Mouse (Mus musculus) monocyte, adult 2 months (primary cell): ENCODE data around the gene Gm4981.
A peak's percentile ranks its signal among the peaks of the same experiment; 100 is the strongest.
"Not testable (repeated sequence)": the region's sequence is repeated elsewhere in the genome, so short reads cannot be mapped to it uniquely, and the experiment has no call there.

Source experiments
- DNase-seq, 2 experiments: peaks; one replicate each; pipeline ENCODE4 v3.0.0; 2022; ENCODE audit warnings: low spot score in 2 of 2, low read depth in 1 of 2

Gm4981 gene

DNA sequence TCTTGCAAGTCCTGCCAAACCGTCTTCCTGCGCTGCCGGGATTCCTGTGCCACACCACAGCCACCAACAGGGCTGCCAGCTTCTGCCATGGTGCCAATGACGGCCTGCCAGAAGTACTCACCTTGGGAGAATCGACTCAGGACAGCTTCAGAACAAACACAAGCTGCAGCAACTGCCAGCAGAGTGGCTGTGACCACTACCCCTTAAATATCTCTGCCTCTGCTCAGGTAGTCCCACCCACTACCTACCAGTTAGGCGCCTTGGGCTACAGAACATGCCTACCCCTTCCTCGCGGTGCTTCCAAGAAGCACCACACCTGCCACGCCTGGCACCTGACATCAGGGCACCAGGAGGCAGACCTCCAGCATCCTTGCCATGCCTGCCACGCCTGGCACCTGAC is at the start of gene Gm4981:
TSS of gene Gm4981 (minus strand) at position 89 of the 400 bp plus-strand sequence.
- no peak for DNase-seq

DNA sequence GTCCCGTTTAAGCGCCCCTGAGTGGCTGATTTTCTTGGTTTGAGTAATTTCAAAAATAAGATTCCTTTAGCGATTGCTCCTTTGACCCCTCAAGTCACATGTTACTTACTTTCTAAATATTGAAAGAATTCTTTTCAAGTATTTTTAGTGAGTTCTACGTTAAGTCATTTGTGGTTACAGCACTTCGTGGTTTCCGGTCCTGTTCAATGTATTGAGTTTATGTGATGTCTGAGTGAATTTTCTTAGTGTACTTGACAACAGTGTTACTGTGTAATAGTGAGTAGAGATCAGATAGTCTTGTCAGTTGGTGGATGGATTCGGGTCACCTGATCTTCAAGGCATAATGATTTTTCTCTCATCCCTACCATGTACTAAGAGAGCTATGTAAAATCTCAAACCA is 45.7 kb upstream of the Gm4981 start:
- no peak for DNase-seq

- DNase-seq = no peak
These were observed 22.0 kb upstream of the Gm4981 start for GRCm38 (mm10) chr10:58258466-58258865.

- DNase-seq = no peak
These were observed 19.5 kb upstream of the Gm4981 start for GRCm38 (mm10) chr10:58255954-58256353.

- peak; percentile 81 to 86 for DNase-seq
These were observed 18.9 kb upstream of the Gm4981 start, which contains the start of gene Gcc2 for GRCm38 (mm10) chr10:58255213-58255892. Gene Gcc2, plus strand, starts transcription at chr10:58255497.

DNA sequence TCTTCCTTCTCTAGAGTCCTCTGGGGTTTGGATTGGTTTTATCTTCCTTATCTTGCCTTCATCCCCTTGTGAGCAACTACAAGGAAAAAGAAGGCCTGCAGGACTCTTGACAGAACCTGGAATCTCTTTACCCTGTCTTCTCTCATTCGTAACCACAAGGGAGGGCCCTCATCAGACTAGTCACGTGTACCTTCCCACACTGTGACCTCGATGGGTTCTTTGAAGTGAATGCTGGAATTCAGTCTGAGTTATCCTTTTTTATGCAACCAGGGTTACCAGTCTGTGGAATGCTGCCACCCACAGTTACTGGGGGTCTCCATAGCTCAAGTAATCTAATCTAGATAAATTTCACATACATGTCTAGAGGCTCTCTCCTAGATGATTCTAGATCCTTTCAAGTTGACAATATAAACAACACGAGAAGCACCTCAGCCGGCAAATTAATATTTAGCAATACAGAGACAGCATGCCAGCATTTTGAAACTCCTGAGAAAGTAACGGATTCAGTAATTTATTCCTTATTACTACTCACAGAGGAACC is 18.2 kb upstream of the Gm4981 start:
- no peak for DNase-seq

GRCm38 (mm10) chr10:58249535-58249934 is 13.0 kb upstream of the Gm4981 start:
- DNase-seq = no peak

DNA sequence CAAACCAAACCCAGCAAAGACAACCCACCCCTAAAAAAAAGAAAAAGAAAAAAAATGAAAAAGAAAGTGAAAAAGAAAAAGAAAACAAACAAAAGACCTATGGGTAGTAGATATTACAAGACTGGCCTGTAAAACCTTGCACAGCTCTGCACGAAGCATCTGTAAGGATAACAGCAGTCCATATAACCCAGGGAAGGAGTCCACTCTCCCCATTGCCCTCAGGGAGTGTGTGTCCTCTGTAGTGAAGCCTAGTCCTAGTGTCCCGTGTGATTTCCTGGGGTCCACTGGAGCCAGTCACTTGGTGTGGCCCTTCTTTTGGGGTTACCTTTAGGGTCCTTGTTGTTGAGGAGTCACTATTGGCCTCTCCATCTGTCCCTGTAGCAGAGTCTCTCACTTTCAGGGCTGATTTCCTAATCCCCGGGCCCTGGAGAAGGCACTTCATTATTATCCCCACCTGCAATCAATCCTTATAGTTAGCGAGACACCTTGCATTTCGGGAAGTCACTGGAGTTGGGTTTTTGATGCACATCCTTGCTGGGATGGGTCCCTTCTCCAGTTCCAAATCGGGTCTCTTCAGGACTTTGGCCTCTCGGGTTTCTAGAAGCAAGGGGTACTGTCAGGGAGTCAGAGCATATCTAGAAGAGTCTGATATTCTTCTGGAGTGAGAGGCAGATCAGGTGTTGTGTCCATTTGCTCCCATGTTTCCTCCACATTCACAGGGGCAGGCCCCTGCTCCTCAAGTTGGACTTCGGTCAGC is 2.7 kb upstream of the Gm4981 start:
- peak in 1 of 2 experiments; percentile 64 for DNase-seq

- DNase-seq = peak in 1 of 2 experiments; percentile 44
These were observed 1.5 kb downstream of the Gm4981 start for GRCm38 (mm10) chr10:58234985-58235384.

DNA sequence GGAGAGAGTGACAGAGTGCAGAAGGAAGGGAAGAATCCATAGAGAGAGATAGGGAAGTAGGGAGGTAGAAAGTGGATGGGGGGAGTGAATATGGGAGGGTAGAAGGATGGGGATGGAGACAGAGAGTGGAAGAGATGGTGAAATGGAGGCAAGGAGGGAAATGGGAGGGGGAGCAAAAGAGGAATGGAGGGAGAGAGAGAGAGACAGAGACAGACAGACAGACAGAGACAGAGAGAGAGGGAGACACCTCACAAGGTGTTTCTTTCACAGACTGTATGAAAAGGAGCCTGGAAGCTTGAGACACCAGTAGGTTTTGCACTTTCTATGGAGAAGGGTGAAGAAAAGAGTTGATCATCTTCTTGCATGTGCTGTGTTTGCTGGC is 2.8 kb downstream of the Gm4981 start:
- not testable (repeated sequence) for DNase-seq

- peak in 1 of 2 experiments; percentile 43 for DNase-seq
These were observed 3.3 kb downstream of the Gm4981 start for GRCm38 (mm10) chr10:58233054-58233739.

- DNase-seq = not testable (repeated sequence)
These were observed 3.9 kb downstream of the Gm4981 start, which contains the start of gene Duxf3 for GRCm38 (mm10) chr10:58232641-58232969. Gene Duxf3, minus strand, starts transcription at chr10:58232675.

GRCm38 (mm10) chr10:58231779-58232640 is 4.5 kb downstream of the Gm4981 start:
- DNase-seq = peak in 1 of 2 experiments; percentile 77

DNA sequence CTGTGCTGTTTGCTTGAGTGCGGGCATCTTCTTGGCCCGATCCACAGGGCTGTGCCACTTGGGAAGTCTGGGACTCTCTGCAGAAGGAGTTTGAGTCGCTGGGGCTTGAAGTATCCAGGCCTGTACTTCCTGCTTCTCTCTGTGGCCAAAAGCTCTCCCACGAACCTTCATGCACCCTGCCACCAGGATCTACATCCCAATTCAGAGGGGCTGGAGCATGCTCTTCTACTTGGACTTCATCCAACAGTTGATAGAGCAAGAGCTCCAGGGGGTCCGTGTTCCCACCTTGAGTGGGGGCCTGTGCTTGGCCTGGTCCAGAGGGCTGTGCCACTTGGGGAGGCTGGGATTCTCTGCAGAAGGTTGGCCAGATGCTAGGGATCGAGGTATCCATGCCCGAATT is 5.4 kb downstream of the Gm4981 start:
- not testable (repeated sequence) for DNase-seq

GRCm38 (mm10) chr10:58230021-58230420 is 6.5 kb downstream of the Gm4981 start:
- not testable (repeated sequence) for DNase-seq

DNA sequence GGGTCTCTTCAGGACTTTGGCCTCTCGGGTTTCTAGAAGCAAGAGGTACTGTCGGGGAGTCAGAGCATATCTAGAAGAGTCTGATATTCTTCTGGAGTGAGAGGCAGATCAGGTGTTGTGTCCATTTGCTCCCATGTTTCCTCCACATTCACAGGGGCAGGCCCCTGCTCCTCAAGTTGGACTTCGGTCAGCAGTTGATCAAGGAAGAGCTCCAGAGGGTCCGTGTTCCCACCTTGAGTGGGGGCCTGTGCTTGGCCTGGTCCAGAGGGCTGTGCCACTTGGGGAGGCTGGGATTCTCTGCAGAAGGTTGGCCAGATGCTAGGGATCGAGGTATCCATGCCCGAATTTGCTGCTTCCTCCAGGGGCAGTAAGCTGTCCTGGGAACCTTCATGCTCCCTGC is 8.7 kb downstream of the Gm4981 start:
- DNase-seq = peak in 1 of 2 experiments; percentile 54

- DNase-seq = not testable (repeated sequence)
These were observed 10.1 kb downstream of the Gm4981 start for GRCm38 (mm10) chr10:58226357-58226756.

GRCm38 (mm10) chr10:58224827-58225785 is 11.4 kb downstream of the Gm4981 start, which contains the start of gene AW822073:
Gene AW822073, minus strand, starts transcription at chr10:58224930.
- not testable (repeated sequence) for DNase-seq
